Mouse (Mus musculus): ENCODE results near the gene Gng3. TPM values are rescaled to one million over a fixed set of nuclear protein-coding genes. Genes with fewer than 3 reads are reported as not detected.

Gng3 gene
- 0.15 and 0.29 TPM in 2 replicates for total RNA-seq (2012; rRNA removed)
- polyA plus RNA-seq (2012; ENCODE audit: insufficient read depth in 1 of 2, insufficient read length in 2 of 2, low read depth in 1 of 2, low replicate concordance in 2 of 2, missing spikeins in 1 of 2), result 1 to 10 TPM in 1 of 2 experiments, not detected in 1; 2.5 TPM

GRCm38 (mm10) chr19:8839103-8839907, at the start of gene Gng3:
Gene Gng3, minus strand, starts transcription at chr19:8839194.
- Histone ChIP-seq H3K9ac (ENCODE audit: control insufficient read depth, low read depth, low read length, poor library complexity, severe bottlenecking) (peak within 1 kb of the TSS; percentile 91), H3K27ac (ENCODE audit: control insufficient read depth, low read depth, low read length) (no peak within 1 kb of the TSS; the same call in 1 of the 2 replicates), H3K36me3 (ENCODE audit: control insufficient read depth in 1 of 2, insufficient read depth in 2 of 2, low read length in 2 of 2) (peaks cover 2 to 14% of the 10 kb centered on the region in 2 experiments), H3K9me3 (replicated peaks; ENCODE audit: insufficient read depth, low read length) (no peaks in the 10 kb centered on the region), H3K27me3 (ENCODE audit: control insufficient read depth in 1 of 2, insufficient read depth in 2 of 2, low read length in 2 of 2) (no peaks in the 10 kb centered on the region), H3K4me1 (ENCODE audit: control insufficient read depth in 1 of 2, insufficient read depth in 2 of 2, low read length in 2 of 2) (peaks cover 3 to 17% of the 10 kb centered on the region in 2 experiments), H3K4me3 (ENCODE audit: control insufficient read depth in 1 of 2, insufficient read depth in 1 of 2, low read depth in 2 of 2, low read length in 2 of 2) (peak within 1 kb of the TSS; percentile 77 to 96), H3K79me2 (ENCODE audit: control insufficient read depth, insufficient read depth, low read length, poor library complexity) (no peaks in the 10 kb centered on the region; the same call in 1 of the 2 replicates)
- no peak for TF ChIP-seq ETS1 (IDR thresholded peaks at IDR 0.05; ENCODE audit: low read depth, low read length)
- TF ChIP-seq POLR2A (IDR thresholded peaks at IDR 0.05; ENCODE audit: control insufficient read depth in 1 of 2, insufficient read depth in 1 of 2, low read depth in 1 of 2, low read length in 2 of 2, poor library complexity in 1 of 2), result no peak
- no peak for TF ChIP-seq MAZ (IDR thresholded peaks at IDR 0.05; ENCODE audit: low read depth, low read length)
- no peak for TF ChIP-seq ZNF384 (IDR thresholded peaks at IDR 0.05; ENCODE audit: low read depth, low read length)
- no peak for TF ChIP-seq USF2 (IDR thresholded peaks at IDR 0.05; ENCODE audit: borderline replicate concordance in 1 of 2, insufficient read depth in 1 of 2, low read depth in 1 of 2, low read length in 2 of 2)
- no peak for TF ChIP-seq NELFE (IDR thresholded peaks at IDR 0.05; ENCODE audit: low read depth, low read length)
- no peak for TF ChIP-seq TBP (IDR thresholded peaks at IDR 0.05; ENCODE audit: low read depth, low read length)
- no peak for TF ChIP-seq ELF1 (IDR thresholded peaks at IDR 0.05; ENCODE audit: low read depth, low read length)
- no peak for TF ChIP-seq TCF12 (IDR thresholded peaks at IDR 0.05; ENCODE audit: low read depth, low read length)
- TF ChIP-seq HCFC1 (IDR thresholded peaks at IDR 0.05; ENCODE audit: low read depth, low read length), result no peak
- no peak for TF ChIP-seq POLR2AphosphoS2 (IDR thresholded peaks at IDR 0.05; ENCODE audit: low read length)
- DNase-seq (ENCODE audit: low read depth, low spot score), result no peak

- Histone ChIP-seq H3K36me3 (ENCODE audit: control insufficient read depth in 1 of 2, insufficient read depth in 2 of 2, low read length in 2 of 2) (peaks cover 0 to 32% of the 10 kb centered on the region in 2 experiments; a peak in 2 of 4 replicates), H3K79me2 (ENCODE audit: control insufficient read depth, insufficient read depth, low read length, poor library complexity) (peaks cover 26% of the 10 kb centered on the region), H3K4me3 (ENCODE audit: control insufficient read depth in 1 of 2, insufficient read depth in 1 of 2, low read depth in 2 of 2, low read length in 2 of 2) (peak overlapping the region; percentile 75 to 85), H3K9ac (ENCODE audit: control insufficient read depth, low read depth, low read length, poor library complexity, severe bottlenecking) (peak overlapping the region; percentile 94), H3K4me1 (ENCODE audit: control insufficient read depth in 1 of 2, insufficient read depth in 2 of 2, low read length in 2 of 2) (peaks cover 0 to 13% of the 10 kb centered on the region in 2 experiments; a peak in 1 of 4 replicates), H3K27me3 (ENCODE audit: control insufficient read depth in 1 of 2, insufficient read depth in 2 of 2, low read length in 2 of 2) (no peaks in the 10 kb centered on the region), H3K9me3 (replicated peaks; ENCODE audit: insufficient read depth, low read length) (no peaks in the 10 kb centered on the region), H3K27ac (ENCODE audit: control insufficient read depth, low read depth, low read length) (peak overlapping the region; percentile 91)
- peak; percentile 64 for DNase-seq (ENCODE audit: low read depth, low spot score)
- TF ChIP-seq USF1 (IDR thresholded peaks at IDR 0.05; ENCODE audit: low read depth, low read length), result no peak
- TF ChIP-seq NRF1 (IDR thresholded peaks at IDR 0.05; ENCODE audit: insufficient read depth, low read depth, low read length, poor library complexity, severe bottlenecking), result no peak
- no peak for TF ChIP-seq MEF2A (IDR thresholded peaks at IDR 0.05; ENCODE audit: extremely low read depth, insufficient replicate concordance, low read depth, low read length, poor library complexity, severe bottlenecking)
- peak; percentile 84 for TF ChIP-seq SIN3A (IDR thresholded peaks at IDR 0.05; ENCODE audit: low read length)
- TF ChIP-seq E2F4 (IDR thresholded peaks at IDR 0.05; ENCODE audit: borderline replicate concordance, low read depth, low read length), result peak; percentile 74; the same call in 1 of the 2 replicates
- peak; percentile 61; the same call in 1 of the 2 replicates for TF ChIP-seq ETS1 (IDR thresholded peaks at IDR 0.05; ENCODE audit: low read depth, low read length)
- no peak for TF ChIP-seq RAD21 (IDR thresholded peaks at IDR 0.05; ENCODE audit: low read depth, low read length)
- peak; percentile 78 for TF ChIP-seq ZMIZ1 (IDR thresholded peaks at IDR 0.05; ENCODE audit: low read depth, low read length)
- no peak; the same call in 1 of the 2 replicates for TF ChIP-seq HCFC1 (IDR thresholded peaks at IDR 0.05; ENCODE audit: low read depth, low read length)
- no peak for TF ChIP-seq ELF1 (IDR thresholded peaks at IDR 0.05; ENCODE audit: low read depth, low read length)
- peak; percentile 65 for TF ChIP-seq RCOR1 (IDR thresholded peaks at IDR 0.05; ENCODE audit: low read depth, low read length)
- peak; percentile 98 for TF ChIP-seq CHD1 (IDR thresholded peaks at IDR 0.05; ENCODE audit: low read depth, low read length)
- peak; percentile 36; the same call in 1 of the 2 replicates for TF ChIP-seq MYB (IDR thresholded peaks at IDR 0.05; ENCODE audit: low read depth, low read length)
- no peak for TF ChIP-seq GABPA (IDR thresholded peaks at IDR 0.05; ENCODE audit: low read depth, low read length)
- TF ChIP-seq UBTF (IDR thresholded peaks at IDR 0.05; ENCODE audit: borderline replicate concordance, insufficient read depth, low read depth, low read length), result no peak
- TF ChIP-seq SMC3 (IDR thresholded peaks at IDR 0.05; ENCODE audit: low read depth, low read length), result peak; percentile 29; the same call in 1 of the 2 replicates
- no peak for TF ChIP-seq TBP (IDR thresholded peaks at IDR 0.05; ENCODE audit: low read depth, low read length)
- TF ChIP-seq USF2 (IDR thresholded peaks at IDR 0.05; ENCODE audit: borderline replicate concordance in 1 of 2, insufficient read depth in 1 of 2, low read depth in 1 of 2, low read length in 2 of 2), result no peak
- TF ChIP-seq POLR2A (IDR thresholded peaks at IDR 0.05; ENCODE audit: control insufficient read depth in 1 of 2, insufficient read depth in 1 of 2, low read depth in 1 of 2, low read length in 2 of 2, poor library complexity in 1 of 2), result peak; percentile 41 to 52; a peak in 3 of 4 replicates
Measured at GRCm38 (mm10) chr19:8887585-8888463, 48.8 kb upstream of the Gng3 start.
